Mouse (Mus musculus) G1E (cell line): Measurements from ENCODE around the gene 4931414P19Rik. TPM values are rescaled to one million over a fixed set of nuclear protein-coding genes. Genes with fewer than 3 reads are reported as not detected.

Experiments used
- ATAC-seq: 2 replicates; pipeline ENCODE4 v1.8.0; 2016; ENCODE audit warnings: mild to moderate bottlenecking; ENCODE audit not compliant: insufficient number of reproducible peaks, poor library complexity, low FRiP score, severe bottlenecking; ENCODE audit errors: extremely low read depth
- DNase-seq: peaks from one replicate; pipeline ENCODE4 v3.0.0; 2012; ENCODE audit warnings: low spot score
- H3K27me3 ChIP-seq: 2 replicates; pipeline ENCODE4 v1.6.1; 2012; ENCODE audit warnings: mild to moderate bottlenecking, low read length, inconsistent platforms; ENCODE audit not compliant: insufficient read depth
- H3K36me3 ChIP-seq: replicated peaks from 2 replicates; pipeline ENCODE3; 2012; ENCODE audit warnings: mild to moderate bottlenecking, inconsistent platforms
- H3K4me1 ChIP-seq: 2 replicates; pipeline ENCODE4 v1.6.1; 2012; ENCODE audit warnings: low read depth, low read length, inconsistent platforms, mixed read lengths; ENCODE audit not compliant: insufficient read depth
- H3K4me3 ChIP-seq: 2 replicates; pipeline ENCODE4 v1.5.1; 2012; ENCODE audit warnings: low read depth, mild to moderate bottlenecking, inconsistent platforms, low read length, moderate library complexity, mixed read lengths
- H3K9me3 ChIP-seq: replicated peaks from 2 replicates; pipeline ENCODE4 v1.6.1; 2012; ENCODE audit warnings: inconsistent platforms
- CTCF ChIP-seq: IDR thresholded peaks from 2 replicates; pipeline ENCODE4 v1.5.1; 2012; ENCODE audit warnings: low read depth, low read length, inconsistent platforms, mixed read lengths
- GATA1 ChIP-seq: IDR thresholded peaks from 2 replicates; pipeline ENCODE4 v1.6.1; 2012; ENCODE audit warnings: borderline replicate concordance, low read length, inconsistent platforms, mixed read lengths
- GATA2 ChIP-seq: IDR thresholded peaks from 2 replicates; pipeline ENCODE4 v1.6.1; 2012; ENCODE audit warnings: low read depth, low read length, inconsistent platforms, borderline replicate concordance
- POLR2AphosphoS5 ChIP-seq: IDR thresholded peaks from 2 replicates; pipeline ENCODE4 v1.6.1; 2012; ENCODE audit warnings: low read depth, low read length, inconsistent platforms; ENCODE audit not compliant: insufficient replicate concordance
- TAL1 ChIP-seq: conservative IDR thresholded peaks from 2 replicates; pipeline ENCODE4 v1.6.1; 2012; ENCODE audit warnings: low read depth, low read length, inconsistent platforms, mixed read lengths
- polyA plus RNA-seq: library from polyadenylated mRNA; stranded (reverse); fragments of >175 nt; gene quantifications from 2 replicates; pipeline ENCODE4 v1.2.3, GENCODE M21; 2012
- total RNA-seq, 2 experiments: library from RNA; stranded (forward) in 1 of 2; stranded (reverse) in 1 of 2; fragments of 200-1000 nt in 1 of 2; fragments of >200 nt in 1 of 2; fragmentation: Nextera tagmentation in 1 of 2; gene quantifications; 2 replicates each; pipeline ENCODE4 v1.2.3; 2014 to 2017

4931414P19Rik gene
- total and polyA plus RNA-seq, 3 experiments = 4.8 to 25.6 (median 9.0) TPM

- Histone ChIP-seq H3K9me3 (no peaks in the 10 kb centered on the region), H3K4me1 (peaks cover 5% of the 10 kb centered on the region; the same call in 1 of the 2 replicates), H3K27me3 (no peaks in the 10 kb centered on the region), H3K4me3 (no peak overlapping the region), H3K36me3 (peaks cover 44% of the 10 kb centered on the region)
- no peak for TF ChIP-seq TAL1
- no peak for TF ChIP-seq CTCF
- TF ChIP-seq GATA1 = no peak
- no peak for TF ChIP-seq POLR2AphosphoS5
- TF ChIP-seq GATA2 = no peak
- no peak for ATAC-seq
- no peak for DNase-seq
These were observed 11.0 kb downstream of the 4931414P19Rik start for GRCm38 (mm10) chr14:54594631-54595414.

- DNase-seq (no peak), ATAC-seq (no peak)
- no peaks in the 10 kb centered on the region for H3K27me3 ChIP-seq
- H3K4me3 ChIP-seq = no peak overlapping the region
- no peaks in the 10 kb centered on the region for H3K9me3 ChIP-seq
- TF ChIP-seq GATA2 = no peak
- TF ChIP-seq GATA1 = no peak
- TF ChIP-seq CTCF = 0 out of 2 replicates have a peak, but pooled peaks have one; percentile 25
- peaks cover 41% of the 10 kb centered on the region for H3K36me3 ChIP-seq
- H3K4me1 ChIP-seq = peaks cover 6% of the 10 kb centered on the region; the same call in 1 of the 2 replicates
These were observed 11.7 kb downstream of the 4931414P19Rik start for GRCm38 (mm10) chr14:54594055-54594454.

GRCm38 (mm10) chr14:54592319-54592934 lies 13.4 kb downstream of the 4931414P19Rik start:
- peaks cover 8% of the 10 kb centered on the region; the same call in 1 of the 2 replicates for H3K4me1 ChIP-seq
- no peaks in the 10 kb centered on the region for H3K27me3 ChIP-seq
- TF ChIP-seq CTCF = no peak
- TF ChIP-seq GATA2 = no peak
- no peak for TF ChIP-seq TAL1
- no peak for TF ChIP-seq GATA1
- no peak for TF ChIP-seq POLR2AphosphoS5
- H3K9me3 ChIP-seq = no peaks in the 10 kb centered on the region
- no peak for DNase-seq
- no peak for ATAC-seq
- H3K36me3 ChIP-seq = peaks cover 37% of the 10 kb centered on the region
- no peak overlapping the region for H3K4me3 ChIP-seq

- Histone ChIP-seq H3K4me1 (peaks cover 8% of the 10 kb centered on the region; the same call in 1 of the 2 replicates), H3K4me3 (no peak overlapping the region), H3K9me3 (no peaks in the 10 kb centered on the region), H3K27me3 (no peaks in the 10 kb centered on the region), H3K36me3 (peaks cover 37% of the 10 kb centered on the region)
- TF ChIP-seq GATA1 = no peak
- TF ChIP-seq GATA2 = no peak
- TF ChIP-seq POLR2AphosphoS5 = no peak
- TF ChIP-seq CTCF = no peak
- TF ChIP-seq TAL1 = no peak
- DNase-seq (no peak), ATAC-seq (no peak)
These were observed 14.7 kb downstream of the 4931414P19Rik start for GRCm38 (mm10) chr14:54591056-54591455.

- DNase-seq = no peak
- H3K27me3 ChIP-seq = no peaks in the 10 kb centered on the region
- no peaks in the 10 kb centered on the region for H3K9me3 ChIP-seq
- H3K4me1 ChIP-seq = peaks cover 6% of the 10 kb centered on the region
- peaks cover 31% of the 10 kb centered on the region for H3K36me3 ChIP-seq
- no peak overlapping the region for H3K4me3 ChIP-seq
- ATAC-seq = no peak
- TF ChIP-seq GATA1 (no peak), CTCF (0 out of 2 replicates have a peak, but pooled peaks have one; percentile 18)
These were observed 22.0 kb downstream of the 4931414P19Rik start for GRCm38 (mm10) chr14:54583681-54584338.

- Histone ChIP-seq H3K36me3 (peaks cover 31% of the 10 kb centered on the region), H3K9me3 (peaks cover 4% of the 10 kb centered on the region), H3K4me3 (no peak overlapping the region), H3K4me1 (peaks cover 14% of the 10 kb centered on the region), H3K27me3 (peaks cover 5% of the 10 kb centered on the region)
- TF ChIP-seq GATA1 (no peak), TAL1 (no peak), GATA2 (no peak)
- ATAC-seq = no peak
- no peak for DNase-seq
These were observed 23.3 kb downstream of the 4931414P19Rik start for GRCm38 (mm10) chr14:54582536-54582935.
